Mouse (Mus musculus): ENCODE data around the gene Olfr1489.
"Not testable (repeated sequence)": the region's sequence is repeated elsewhere in the genome, so short reads cannot be mapped to it uniquely, and the experiment has no call there.

DNA sequence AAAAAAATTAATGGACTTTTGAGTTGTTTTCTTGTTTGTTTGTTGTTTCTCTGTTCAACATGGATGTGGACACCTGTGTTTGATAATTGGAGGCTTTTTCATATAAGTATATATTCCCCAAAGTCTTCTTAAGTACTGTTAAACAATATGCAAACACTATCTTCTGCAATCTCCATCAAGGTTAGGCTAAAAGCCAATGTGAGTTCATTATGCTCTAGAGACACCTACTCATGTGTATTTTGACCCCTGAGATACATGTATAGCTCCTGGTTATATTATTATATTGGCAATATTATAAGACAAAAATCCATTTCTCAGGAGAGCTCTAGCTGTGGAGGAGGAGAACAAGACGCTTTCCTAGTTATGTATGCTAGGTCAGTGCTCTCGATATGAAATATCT lies 14.3 kb upstream of the Olfr1489 start, which contains the start of gene Olfr1487:
- TF ChIP-seq CTCF (IDR thresholded peaks at IDR 0.05; ENCODE audit: insufficient read depth, low read length); POLR2A (IDR thresholded peaks at IDR 0.05; ENCODE audit: borderline replicate concordance, extremely low read depth, low read depth, low read length): not testable (repeated sequence)
